Mouse (Mus musculus): ENCODE results near the gene Prdm4. TPM values are rescaled to one million over a fixed set of nuclear protein-coding genes. Genes with fewer than 3 reads are reported as not detected.

Prdm4 gene
- polyA plus RNA-seq, 1 experiment from 2014 or later = 7.3 TPM

DNA sequence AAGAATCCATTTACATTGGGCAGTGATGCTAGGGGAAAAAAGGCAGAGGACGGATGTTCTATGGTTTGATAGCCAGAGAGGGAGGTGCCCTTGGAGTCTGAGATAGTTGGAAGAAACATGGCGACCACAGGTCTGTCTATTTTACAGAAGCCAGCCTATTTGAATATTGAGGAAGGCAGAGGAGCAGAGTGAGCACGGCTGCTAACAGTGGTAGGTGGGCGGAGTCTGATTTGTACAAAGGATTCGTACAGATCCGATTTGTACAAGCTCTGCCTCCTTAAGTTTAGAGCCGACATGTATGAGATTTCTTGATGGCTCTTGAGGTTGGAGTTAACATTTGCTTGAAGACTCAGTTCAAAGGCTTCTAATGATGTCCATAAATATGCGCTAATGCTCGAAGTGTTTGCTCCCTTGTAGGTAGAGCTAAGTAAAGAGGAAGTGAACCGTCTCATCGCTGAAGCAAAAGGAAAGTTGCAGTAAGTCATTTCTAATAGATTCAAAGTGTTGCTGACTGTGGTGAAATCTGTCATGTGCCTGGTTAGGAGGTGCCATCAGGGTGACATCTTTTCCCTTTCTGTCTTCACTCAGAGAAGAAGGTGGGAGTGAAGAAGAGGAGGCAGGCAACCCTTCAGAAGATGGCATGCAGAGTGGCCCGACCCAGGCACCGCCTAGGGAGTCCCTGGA, 42.9 kb downstream of the Prdm4 start:
- no peak overlapping the region for H3K27ac ChIP-seq (ENCODE audit: low read depth, low read length)
- no peak for ATAC-seq
- no peaks in the 10 kb centered on the region for H3K4me1 ChIP-seq (replicated peaks; ENCODE audit: control insufficient read depth, insufficient read depth, low read length)
- H3K36me3 ChIP-seq (ENCODE audit: control insufficient read depth, insufficient read depth) = peaks cover 40% of the 10 kb centered on the region
- H3K27me3 ChIP-seq (replicated peaks; ENCODE audit: control insufficient read depth, insufficient read depth, low read length) = no peaks in the 10 kb centered on the region
- H3K9me3 ChIP-seq (ENCODE audit: control insufficient read depth) = no peaks in the 10 kb centered on the region
- H3K4me3 ChIP-seq (ENCODE audit: low read depth, low read length) = no peak overlapping the region
- H3K4me2 ChIP-seq (replicated peaks; ENCODE audit: low read depth) = no peak overlapping the region
- no peak for TF ChIP-seq CTCF (IDR thresholded peaks at IDR 0.05; ENCODE audit: low read depth)
- WGBS = 88% methylated on average over 13 of the region's 13 CpGs
- no peak overlapping the region for H3K9ac ChIP-seq (ENCODE audit: low read depth, low read length)

DNA sequence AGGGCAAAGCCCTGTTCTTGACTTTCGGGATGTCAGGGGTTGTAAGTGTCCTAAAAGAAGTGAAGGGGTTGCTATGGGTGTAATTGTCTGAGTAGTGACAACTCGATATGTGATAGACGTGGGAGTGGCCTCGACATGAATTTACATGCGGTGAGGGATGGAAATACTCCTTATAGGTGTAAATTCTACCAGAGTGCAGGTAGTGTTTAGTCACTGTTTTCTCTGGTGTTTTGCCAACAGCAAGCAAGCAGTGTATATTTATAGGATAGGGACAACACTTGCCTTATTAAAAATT, 44.5 kb downstream of the Prdm4 start:
- Histone ChIP-seq H3K4me2 (replicated peaks; ENCODE audit: low read depth) (peak overlapping the region; percentile 86), H3K4me3 (ENCODE audit: low read depth, low read length) (peak overlapping the region; percentile 99), H3K4me1 (replicated peaks; ENCODE audit: control insufficient read depth, insufficient read depth, low read length) (no peaks in the 10 kb centered on the region), H3K9me3 (ENCODE audit: control insufficient read depth) (no peaks in the 10 kb centered on the region), H3K27ac (ENCODE audit: low read depth, low read length) (no peak overlapping the region), H3K36me3 (ENCODE audit: control insufficient read depth, insufficient read depth) (peaks cover 27% of the 10 kb centered on the region; the same call in 1 of the 2 replicates), H3K27me3 (replicated peaks; ENCODE audit: control insufficient read depth, insufficient read depth, low read length) (no peaks in the 10 kb centered on the region), H3K9ac (ENCODE audit: low read depth, low read length) (peak overlapping the region; percentile 73)
- WGBS = under 1% methylated on average over 5 of the region's 5 CpGs
- no peak for TF ChIP-seq CTCF (IDR thresholded peaks at IDR 0.05; ENCODE audit: low read depth)
- ATAC-seq = peak; percentile 32; the same call in 1 of the 2 replicates

DNA sequence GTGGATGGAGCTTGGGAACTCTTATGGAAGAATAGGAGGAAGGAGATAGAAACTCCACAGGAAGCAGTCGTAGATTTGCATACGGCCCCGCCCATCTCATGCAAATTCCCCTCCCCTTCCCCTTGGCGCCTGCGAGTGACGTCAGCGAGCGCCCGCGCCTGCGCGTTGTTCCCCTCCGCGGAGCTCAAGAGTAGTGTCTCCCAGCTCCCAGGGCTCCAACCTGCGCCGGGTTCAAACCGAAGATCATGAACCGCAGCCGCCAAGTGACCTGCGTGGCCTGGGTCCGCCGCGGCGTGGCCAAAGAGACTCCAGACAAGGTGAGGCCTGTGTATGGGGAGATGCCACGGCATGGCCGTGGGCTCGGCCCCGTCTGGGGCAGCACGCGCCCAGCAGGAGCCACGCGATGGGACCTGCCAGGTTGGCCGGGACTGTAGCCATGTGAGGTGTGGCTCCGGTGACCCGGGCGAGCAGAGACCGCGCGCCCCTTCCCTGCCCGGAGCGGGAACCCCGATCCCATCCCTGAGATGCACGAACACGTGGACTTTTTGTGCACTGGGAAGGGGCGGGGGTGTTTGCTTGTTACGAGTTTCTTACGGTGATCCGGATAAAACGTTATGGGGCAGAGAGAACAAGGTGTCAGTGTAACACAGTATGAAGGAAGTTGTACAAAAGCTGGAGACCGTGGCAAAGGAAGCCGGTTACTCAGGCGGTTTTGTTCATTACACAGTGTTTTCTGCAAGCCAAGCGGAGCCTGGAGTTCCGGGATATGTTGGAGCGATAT, 45.1 kb downstream of the Prdm4 start:
- H3K4me3 ChIP-seq (ENCODE audit: low read depth, low read length) = peak overlapping the region; percentile 99
- ATAC-seq = peak; percentile 95
- WGBS = under 1% methylated on average over 55 of the region's 55 CpGs
- no peaks in the 10 kb centered on the region for H3K9me3 ChIP-seq (ENCODE audit: control insufficient read depth)
- H3K9ac ChIP-seq (ENCODE audit: low read depth, low read length) = peak overlapping the region; percentile 73
- no peak for TF ChIP-seq CTCF (IDR thresholded peaks at IDR 0.05; ENCODE audit: low read depth)
- peak overlapping the region; percentile 77 for H3K27ac ChIP-seq (ENCODE audit: low read depth, low read length)
- no peaks in the 10 kb centered on the region for H3K4me1 ChIP-seq (replicated peaks; ENCODE audit: control insufficient read depth, insufficient read depth, low read length)
- H3K27me3 ChIP-seq (replicated peaks; ENCODE audit: control insufficient read depth, insufficient read depth, low read length) = no peaks in the 10 kb centered on the region
- peak overlapping the region; percentile 86 for H3K4me2 ChIP-seq (replicated peaks; ENCODE audit: low read depth)
- peaks cover 23% of the 10 kb centered on the region; the same call in 1 of the 2 replicates for H3K36me3 ChIP-seq (ENCODE audit: control insufficient read depth, insufficient read depth)

DNA sequence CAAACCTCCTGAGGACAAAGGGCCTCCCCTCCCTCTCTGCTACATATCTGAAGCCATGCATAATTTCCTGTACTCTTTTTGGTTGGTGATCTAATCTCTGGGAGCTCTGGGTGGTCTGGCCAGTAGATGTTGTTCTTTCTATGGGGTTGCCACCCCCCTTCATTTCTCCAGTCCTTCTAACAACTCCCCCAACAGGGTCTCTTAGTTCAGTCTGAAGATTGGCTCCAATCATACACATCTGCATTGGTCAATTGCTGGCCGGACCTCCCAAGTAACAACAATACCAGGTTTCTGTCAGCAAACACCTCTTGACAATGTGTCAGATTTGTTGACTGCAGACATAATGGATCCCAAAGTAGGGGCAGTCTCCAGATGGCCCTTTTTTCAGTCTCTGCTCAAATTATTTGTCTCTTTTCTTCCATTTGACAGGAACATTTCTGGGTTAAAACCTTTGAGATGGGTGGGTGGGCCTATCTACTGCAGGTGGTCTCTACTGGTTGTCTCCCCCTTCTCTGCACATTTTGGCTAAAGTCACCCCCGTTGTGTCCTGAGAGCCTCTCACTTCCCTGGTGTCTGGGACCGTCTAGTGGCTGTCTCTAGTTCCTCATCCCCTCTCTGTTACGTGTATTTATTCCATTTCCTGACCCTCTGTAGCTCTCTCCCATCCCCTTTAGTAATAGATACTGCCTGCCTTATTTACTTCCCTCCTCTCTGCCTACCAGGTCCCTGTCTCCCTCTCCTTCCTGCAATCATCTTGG, 70.7 kb downstream of the Prdm4 start:
- Histone ChIP-seq H3K9me3 (ENCODE audit: control insufficient read depth) (no peaks in the 10 kb centered on the region), H3K4me1 (replicated peaks; ENCODE audit: control insufficient read depth, insufficient read depth, low read length) (no peaks in the 10 kb centered on the region), H3K4me2 (replicated peaks; ENCODE audit: low read depth) (no peak overlapping the region), H3K4me3 (ENCODE audit: low read depth, low read length) (no peak overlapping the region), H3K27ac (ENCODE audit: low read depth, low read length) (no peak overlapping the region), H3K9ac (ENCODE audit: low read depth, low read length) (no peak overlapping the region), H3K36me3 (ENCODE audit: control insufficient read depth, insufficient read depth) (no peaks in the 10 kb centered on the region), H3K27me3 (replicated peaks; ENCODE audit: control insufficient read depth, insufficient read depth, low read length) (no peaks in the 10 kb centered on the region)
- ATAC-seq = no peak
- WGBS = 64% methylated on average over 4 of the region's 4 CpGs
- TF ChIP-seq CTCF (IDR thresholded peaks at IDR 0.05; ENCODE audit: low read depth) = no peak

Other genes starting within 250 kb of the Prdm4 start
- gene Pwp1, start 87.6 kb downstream of the Prdm4 start, polyA plus RNA-seq (2015; fragmentation: Nextera tagmentation; extraction: Ambion mirVana) = 19.8 and 20.1 TPM in 2 replicates
- 0.20 TPM in 1 of 2 replicates, not detected in the other for gene Ascl4, start 10.5 kb upstream of the Prdm4 start, polyA plus RNA-seq (2015; fragmentation: Nextera tagmentation; extraction: Ambion mirVana)
- gene Rtcb, start 40.7 kb upstream of the Prdm4 start, polyA plus RNA-seq (2015; fragmentation: Nextera tagmentation; extraction: Ambion mirVana) = 72.4 and 75.1 TPM in 2 replicates
- not detected in 2 replicates for gene Bpifc, start 94.8 kb upstream of the Prdm4 start, polyA plus RNA-seq (2015; fragmentation: Nextera tagmentation; extraction: Ambion mirVana)
- gene Fbxo7, start 104.8 kb upstream of the Prdm4 start, polyA plus RNA-seq (2015; fragmentation: Nextera tagmentation; extraction: Ambion mirVana) = 28.6 and 33.5 TPM in 2 replicates

Measured in intestine, postnatal 0 days (tissue).